Mouse (Mus musculus) retina, embryonic 14.5 days (tissue): ENCODE measurements around the gene Nxn.

Source experiments
- DNase-seq: peaks from one replicate; pipeline ENCODE4 v3.0.0-alpha.2; 2015; ENCODE audit warnings: low spot score

The Nxn gene

DNA sequence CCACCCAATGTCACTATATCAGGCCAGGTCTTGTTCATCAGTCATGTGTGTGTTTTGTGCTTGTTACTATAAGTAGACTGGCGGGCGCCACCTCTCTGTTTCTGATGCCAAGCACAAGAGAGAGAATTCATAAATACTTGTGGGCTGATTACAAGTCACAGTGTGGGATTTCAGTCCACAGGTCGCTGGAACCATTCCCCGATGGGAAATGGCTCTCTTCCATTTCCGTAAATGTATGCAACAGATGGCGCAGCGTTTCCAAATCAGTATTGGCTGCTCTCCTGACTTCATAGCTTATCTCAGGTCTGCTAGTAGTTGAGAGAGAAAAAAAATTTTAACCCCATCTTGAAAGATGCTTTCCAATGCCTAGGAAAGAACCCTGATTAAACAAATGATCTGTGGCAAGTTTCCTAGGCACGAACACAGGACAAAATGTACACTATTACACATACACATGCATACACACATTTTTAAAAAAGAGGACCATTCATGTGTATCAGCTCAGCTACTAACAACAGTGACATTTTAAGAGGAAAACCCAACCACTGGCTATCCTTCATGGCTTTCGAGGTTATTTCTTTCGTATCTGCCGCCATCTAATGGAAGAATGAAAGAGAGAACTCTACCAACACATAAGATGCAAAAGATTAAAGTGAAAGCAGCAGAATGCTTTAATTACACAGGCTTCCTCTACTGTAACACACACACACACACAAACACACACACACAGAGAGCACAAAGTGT is 819 bp upstream of the Nxn start:
- peak; percentile 82 for DNase-seq

DNA sequence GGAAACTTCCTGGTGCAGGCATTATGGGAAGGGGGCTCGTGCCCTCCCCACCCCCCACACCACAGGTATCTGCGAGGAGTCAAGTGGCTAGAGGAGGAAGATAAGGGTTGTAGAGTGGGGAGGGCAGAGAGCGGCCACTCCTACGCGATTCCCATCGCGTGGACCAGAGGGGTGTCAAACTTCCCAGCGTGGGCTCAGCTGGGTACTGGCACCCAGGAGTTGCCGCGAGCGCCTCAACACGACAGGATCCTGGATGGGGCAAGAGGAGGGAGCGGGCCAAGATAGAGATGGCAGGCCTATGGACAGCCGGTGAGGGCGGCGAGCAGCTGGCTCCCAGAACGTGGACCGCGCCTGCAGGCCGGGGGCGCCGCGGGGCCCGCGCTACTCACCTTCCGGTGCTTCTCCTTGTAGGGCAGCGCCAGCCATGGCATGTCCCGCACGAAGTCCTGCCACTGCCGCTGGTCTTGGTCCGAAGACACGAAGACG is 585 bp downstream of the Nxn start:
- peak; percentile 56 for DNase-seq

DNA sequence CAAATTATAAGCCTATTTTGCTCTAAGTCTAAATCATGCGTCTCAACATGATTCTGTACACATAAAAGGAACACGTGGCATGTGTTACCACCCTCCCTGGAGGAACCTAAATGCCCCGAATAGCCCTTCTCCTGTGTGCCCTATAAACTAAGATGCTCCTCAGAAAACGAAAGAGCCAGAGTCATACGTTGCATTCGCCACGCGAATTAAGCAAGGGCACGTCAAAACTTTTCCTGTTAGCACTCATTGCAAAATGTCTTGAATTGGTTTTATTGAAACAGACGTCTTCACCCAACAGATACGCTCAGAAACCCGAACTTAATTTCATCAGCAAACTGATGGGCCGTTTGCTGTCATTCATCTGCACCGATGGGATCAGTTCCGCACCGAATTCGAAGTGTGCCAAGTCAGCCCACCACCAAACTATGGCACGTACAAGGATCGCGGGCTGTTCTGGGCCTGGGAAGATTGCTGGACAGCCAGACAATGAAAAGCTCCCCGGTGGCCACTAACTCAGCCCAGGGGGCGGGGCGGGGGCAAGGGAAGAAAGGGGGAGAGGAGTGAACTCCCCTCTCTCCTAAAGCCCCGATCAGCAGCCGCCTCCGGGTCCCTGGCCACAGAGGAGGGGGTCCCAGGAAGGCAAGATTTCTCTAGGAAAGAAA is 1.2 kb downstream of the Nxn start:
- DNase-seq = peak; percentile 65

GRCm38 (mm10) chr11:76392996-76393395 is 5.9 kb downstream of the Nxn start:
- DNase-seq = no peak

GRCm38 (mm10) chr11:76392532-76392931 is 6.4 kb downstream of the Nxn start:
- no peak for DNase-seq

DNA sequence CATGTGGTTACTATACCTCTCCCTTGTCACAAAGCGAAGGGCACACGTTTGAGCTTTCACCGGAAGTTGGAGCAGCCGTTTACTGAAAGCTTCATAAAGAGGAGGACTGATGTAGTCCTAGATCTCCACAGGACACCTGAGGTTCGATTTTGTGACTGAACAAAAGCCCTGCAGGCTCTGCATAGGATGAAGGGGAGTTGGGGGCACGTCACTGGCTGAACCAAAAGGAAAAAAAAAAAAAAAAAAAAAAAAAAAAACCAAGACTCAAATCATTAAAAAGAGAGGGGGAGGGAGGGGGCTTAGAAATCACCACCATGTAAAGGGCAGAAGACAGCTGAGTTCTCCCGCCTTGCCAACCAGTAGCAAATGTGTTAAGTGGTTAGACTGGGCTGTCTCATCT is 10.2 kb downstream of the Nxn start:
- no peak for DNase-seq

GRCm38 (mm10) chr11:76387097-76387496 is 11.8 kb downstream of the Nxn start:
- DNase-seq = no peak

DNA sequence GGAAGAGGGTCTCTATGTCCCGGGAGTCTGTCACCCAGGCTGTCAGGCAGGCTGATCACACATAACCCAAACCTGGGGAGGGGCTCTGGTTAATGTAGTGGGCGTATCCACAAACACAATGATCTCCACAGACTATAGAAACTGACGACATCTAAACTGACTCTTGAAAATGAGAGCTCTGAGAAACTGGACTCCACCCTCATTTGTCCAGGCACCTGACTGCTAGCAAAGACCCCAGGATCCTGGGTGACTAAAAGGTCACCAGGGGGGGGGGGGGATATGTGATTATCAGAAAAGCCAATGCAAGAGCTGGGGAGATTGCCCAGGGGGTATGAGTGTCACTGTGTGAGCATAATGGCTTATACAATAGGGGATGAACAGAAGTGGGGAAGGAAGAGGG is 13.2 kb downstream of the Nxn start:
- peak; percentile 43 for DNase-seq

GRCm38 (mm10) chr11:76385017-76385416 is 13.9 kb downstream of the Nxn start:
- DNase-seq = peak; percentile 65

DNA sequence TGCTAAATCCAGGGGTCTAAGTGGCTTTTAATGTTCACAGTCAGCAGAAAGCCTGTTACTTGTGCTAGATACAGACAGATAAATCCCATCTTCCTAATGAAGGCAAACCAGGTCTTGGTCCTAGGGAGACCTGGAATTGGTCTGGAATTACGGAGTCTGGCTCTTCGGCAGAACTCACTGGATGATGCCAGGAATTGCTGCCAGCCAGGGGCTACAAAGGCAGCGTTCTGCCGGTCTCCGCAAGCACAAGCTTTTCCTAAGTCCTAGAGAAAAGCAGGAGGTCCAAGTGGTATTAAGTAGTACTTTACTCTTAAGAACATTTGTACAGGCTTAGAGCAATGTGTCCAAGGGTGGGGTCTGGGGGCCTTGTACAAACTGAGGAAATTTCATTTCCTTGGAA is 14.6 kb downstream of the Nxn start:
- no peak for DNase-seq

DNA sequence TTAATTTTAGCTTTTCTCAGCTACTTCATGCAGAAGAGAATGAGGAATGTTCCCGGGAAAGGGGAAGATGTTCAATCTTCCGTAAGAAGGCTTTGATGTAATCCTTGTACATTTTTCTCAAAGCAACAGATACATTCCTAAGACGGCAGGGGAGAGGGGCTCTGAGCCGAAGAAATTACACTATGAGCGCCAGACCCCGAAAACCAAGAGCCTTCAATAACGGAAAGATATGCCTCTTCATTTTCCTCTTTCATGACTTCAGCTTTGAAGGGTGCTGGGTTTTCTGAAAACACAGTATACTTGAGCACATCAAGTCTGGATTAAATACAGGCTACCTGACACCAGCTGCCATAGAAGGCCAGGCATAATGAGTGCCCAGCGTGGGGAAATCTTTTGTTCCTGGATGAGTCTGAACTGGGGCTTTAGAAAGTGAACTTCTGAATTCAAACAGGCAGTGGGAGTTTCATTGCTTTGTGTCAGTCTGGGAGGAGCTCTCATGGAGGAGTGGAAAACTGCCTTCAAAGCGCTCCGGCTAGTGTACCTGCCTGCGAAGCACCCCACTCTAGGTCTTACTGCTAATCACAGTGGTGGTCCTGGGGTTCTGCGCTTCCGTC is 16.1 kb downstream of the Nxn start:
- peak; percentile 54 for DNase-seq

- no peak for DNase-seq
Measured at GRCm38 (mm10) chr11:76381201-76381885, 17.6 kb downstream of the Nxn start.

DNA sequence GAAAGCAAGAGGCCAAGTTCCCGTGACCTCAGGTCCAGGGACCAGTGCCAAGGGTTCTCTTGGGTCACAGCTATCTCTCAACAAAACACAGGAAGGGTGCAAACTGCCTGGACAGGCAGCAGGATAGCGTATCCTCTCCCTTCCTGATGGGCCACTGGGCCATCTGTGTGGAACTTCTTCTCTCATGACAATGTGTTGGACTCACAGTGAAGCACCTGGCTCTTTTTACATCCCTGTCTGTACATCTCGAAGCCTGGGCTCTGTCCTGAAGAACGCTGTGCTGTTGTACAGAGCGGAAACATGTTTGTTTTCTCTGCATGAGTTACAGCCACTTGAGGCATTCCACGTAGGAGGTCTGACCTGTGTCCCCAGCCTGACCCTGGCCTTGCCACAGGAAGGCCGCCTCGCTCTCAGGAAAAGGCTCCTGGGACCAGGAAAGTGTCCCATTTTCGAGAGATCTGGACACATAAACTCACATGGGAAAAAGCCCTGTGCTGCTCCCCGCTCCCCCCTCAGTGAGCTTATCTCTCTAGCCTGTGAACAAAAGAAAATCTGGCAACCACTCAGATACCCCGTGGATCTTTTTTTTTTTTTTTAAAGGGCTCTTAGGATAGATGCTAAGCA is 18.9 kb downstream of the Nxn start:
- DNase-seq = no peak

DNA sequence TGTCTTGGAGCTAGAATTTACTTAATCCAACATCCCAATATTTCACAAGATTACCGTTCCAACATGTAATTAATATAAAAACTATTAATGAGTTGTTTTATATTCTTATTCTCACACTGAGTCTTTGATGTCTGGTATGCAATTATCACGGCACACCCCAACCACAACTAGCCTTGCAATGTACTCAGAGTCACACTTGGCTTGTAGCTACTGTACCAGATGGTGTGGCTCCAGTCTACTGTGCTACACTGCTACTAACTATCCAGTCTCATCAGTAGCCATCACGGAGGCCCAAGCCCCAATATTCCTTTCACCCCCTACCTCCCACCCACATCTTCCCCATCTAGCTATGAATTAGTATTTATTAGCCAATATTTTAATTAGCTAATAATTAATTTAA is 22.5 kb downstream of the Nxn start:
- no peak for DNase-seq

- no peak for DNase-seq
Measured at GRCm38 (mm10) chr11:76374491-76375185, 24.3 kb downstream of the Nxn start.

GRCm38 (mm10) chr11:76372534-76372933 is 26.4 kb downstream of the Nxn start:
- no peak for DNase-seq

DNA sequence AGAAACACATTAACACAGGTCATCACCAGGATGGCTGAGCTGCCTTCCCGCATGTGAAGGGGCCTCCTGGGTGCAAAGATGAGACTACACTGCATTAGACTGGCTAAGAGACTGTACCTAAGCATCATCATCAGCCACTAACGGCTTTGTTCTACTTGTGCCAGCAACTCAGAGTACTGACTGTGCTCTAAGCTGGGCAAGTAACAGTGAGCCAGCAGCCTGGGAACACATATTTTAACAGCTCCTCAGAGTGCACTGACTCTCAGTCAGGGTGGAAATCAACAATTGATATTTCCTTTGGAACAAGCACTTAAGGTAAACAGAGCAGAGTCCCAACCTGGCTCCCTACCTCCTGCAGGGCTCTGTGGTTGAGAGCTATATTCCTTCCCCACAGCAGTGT is 26.8 kb downstream of the Nxn start:
- DNase-seq = no peak

GRCm38 (mm10) chr11:76370491-76370890 is 28.4 kb downstream of the Nxn start:
- DNase-seq = no peak

GRCm38 (mm10) chr11:76366720-76367119 is 32.2 kb downstream of the Nxn start:
- DNase-seq = no peak

GRCm38 (mm10) chr11:76364038-76364437 is 34.9 kb downstream of the Nxn start:
- no peak for DNase-seq

DNA sequence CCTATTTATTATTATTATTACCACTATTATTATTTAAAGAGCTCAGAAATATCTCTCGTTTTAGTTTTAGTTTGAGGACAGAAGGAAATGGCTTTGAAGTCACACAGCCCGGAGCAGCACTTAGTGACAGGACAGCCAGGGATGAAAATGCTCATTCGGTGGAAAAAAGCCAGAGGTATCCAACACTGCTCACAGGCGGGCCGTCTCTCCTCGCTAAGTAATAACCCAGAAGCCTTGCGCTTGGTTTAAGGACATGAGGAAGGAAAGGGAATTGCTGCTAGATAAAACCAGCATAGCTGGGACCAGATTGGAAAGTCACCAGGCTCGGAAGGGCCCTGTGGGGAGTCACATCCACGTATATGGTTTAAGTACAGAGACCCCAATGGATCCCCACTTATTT is 35.3 kb downstream of the Nxn start:
- DNase-seq = no peak

GRCm38 (mm10) chr11:76363178-76363577 is 35.8 kb downstream of the Nxn start:
- no peak for DNase-seq
